Mouse (Mus musculus): Measurements from ENCODE around the gene Borcs5. TPM values are rescaled to one million over a fixed set of nuclear protein-coding genes. Genes with fewer than 3 reads are reported as not detected.

The Borcs5 gene
- total and polyA plus RNA-seq, 3 experiments = 10.2 to 16.4 (median 10.4) TPM

DNA sequence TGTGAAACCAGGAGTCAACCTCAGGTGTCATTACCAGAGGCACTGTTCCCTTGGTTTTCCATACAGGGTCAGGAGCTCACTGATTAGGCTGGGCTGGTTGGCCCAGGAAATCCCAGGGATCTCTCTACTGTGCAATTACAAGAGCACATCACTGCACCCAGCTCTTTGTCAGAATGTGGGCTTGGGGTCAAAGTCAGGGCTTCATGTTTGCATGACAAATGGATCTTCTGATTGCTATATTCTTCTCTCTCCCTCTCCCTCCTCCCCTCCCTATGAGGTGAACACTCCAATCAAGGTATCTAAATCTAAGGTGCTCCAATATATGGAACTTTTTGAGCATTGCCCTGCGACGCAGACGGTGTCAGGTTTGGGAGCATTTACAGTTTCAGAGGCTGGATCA lies 55.7 kb downstream of the Borcs5 start:
- in situ Hi-C loops (cut with MboI; ENCODE audit: low pct_ligation_motif_present, low pct_unique_long_range_greater_than_20kb, low sequenced_read_pairs) (no loop called here), dilution Hi-C loops (cut with MboI; ENCODE audit: extremely low pct_ligation_motif_present, extremely low pct_unique_long_range_greater_than_20kb, low sequenced_read_pairs) (no loop called here)
- Histone ChIP-seq H3K4me2 (ENCODE audit: insufficient read depth, low read depth, poor library complexity, severe bottlenecking) (no peak overlapping the region), H3K36me3 (replicated peaks in 1 of 2; ENCODE audit: control insufficient read depth in 1 of 2, insufficient read depth in 1 of 2, low read length in 1 of 2) (peaks cover 0 to 12% of the 10 kb centered on the region in 2 experiments), H3K9me3 (replicated peaks; ENCODE audit: low read length) (no peaks in the 10 kb centered on the region), H3K4me3 (replicated peaks in 1 of 3; ENCODE audit: low read depth in 2 of 3, low read length in 2 of 3, poor library complexity in 1 of 3) (no peak overlapping the region), H3K27me3 (replicated peaks) (no peaks in the 10 kb centered on the region), H3K79me2 (replicated peaks; ENCODE audit: control insufficient read depth, extremely low read depth, insufficient read depth, poor library complexity, severe bottlenecking) (no peaks in the 10 kb centered on the region), H3K27ac (ENCODE audit: insufficient read depth, low read depth) (no peak overlapping the region), H3K4me1 (ENCODE audit: control insufficient read depth in 1 of 2, insufficient read depth in 2 of 2) (no peaks in the 10 kb centered on the region), H3K9ac (ENCODE audit: insufficient read depth, low read depth) (no peak overlapping the region)
- no peak for TF ChIP-seq PAX5 (IDR thresholded peaks at IDR 0.05; ENCODE audit: low read length)
- no peak for TF ChIP-seq CTCF (conservative IDR thresholded peaks at IDR 0.05 in 1 of 2, IDR thresholded peaks at IDR 0.05 in 1 of 2; ENCODE audit: low read depth in 2 of 2, low read length in 2 of 2)
- DNase-seq (ENCODE audit: extremely low read depth) = no peak

- H3K27ac ChIP-seq (ENCODE audit: insufficient read depth, low read depth) = no peak overlapping the region
- H3K27me3 ChIP-seq (replicated peaks) = no peaks in the 10 kb centered on the region
- no peak overlapping the region for H3K4me3 ChIP-seq (replicated peaks in 1 of 3; ENCODE audit: low read depth in 2 of 3, low read length in 2 of 3, poor library complexity in 1 of 3)
- no peak overlapping the region for H3K9ac ChIP-seq (ENCODE audit: insufficient read depth, low read depth)
- H3K4me1 ChIP-seq (ENCODE audit: control insufficient read depth in 1 of 2, insufficient read depth in 2 of 2) = peaks cover 0 to under 1% of the 10 kb centered on the region in 2 experiments; a peak in 1 of 4 replicates
- no peak overlapping the region for H3K4me2 ChIP-seq (ENCODE audit: insufficient read depth, low read depth, poor library complexity, severe bottlenecking)
- no peaks in the 10 kb centered on the region for H3K79me2 ChIP-seq (replicated peaks; ENCODE audit: control insufficient read depth, extremely low read depth, insufficient read depth, poor library complexity, severe bottlenecking)
- no peak for DNase-seq (ENCODE audit: extremely low read depth)
- peaks cover 0 to 12% of the 10 kb centered on the region in 2 experiments for H3K36me3 ChIP-seq (replicated peaks in 1 of 2; ENCODE audit: control insufficient read depth in 1 of 2, insufficient read depth in 1 of 2, low read length in 1 of 2)
- TF ChIP-seq SIN3A (IDR thresholded peaks at IDR 0.05; ENCODE audit: low read length) (no peak), USF1 (IDR thresholded peaks at IDR 0.05; ENCODE audit: low read depth, low read length) (no peak), MAFK (IDR thresholded peaks at IDR 0.05; ENCODE audit: insufficient replicate concordance, low read length) (no peak), TCF12 (IDR thresholded peaks at IDR 0.05; ENCODE audit: low read depth, low read length) (no peak), POLR2A (IDR thresholded peaks at IDR 0.05; ENCODE audit: low read depth, low read length) (no peak), NELFE (IDR thresholded peaks at IDR 0.05; ENCODE audit: low read depth, low read length) (no peak), POLR2AphosphoS2 (IDR thresholded peaks at IDR 0.05; ENCODE audit: low read depth, low read length) (no peak), MAZ (IDR thresholded peaks at IDR 0.05; ENCODE audit: low read depth, low read length) (no peak), ZMIZ1 (IDR thresholded peaks at IDR 0.05; ENCODE audit: low read depth, low read length) (no peak), ZKSCAN1 (IDR thresholded peaks at IDR 0.05; ENCODE audit: borderline replicate concordance, low read depth, low read length) (no peak), MXI1 (IDR thresholded peaks at IDR 0.05; ENCODE audit: low read depth, low read length) (no peak), E2F4 (IDR thresholded peaks at IDR 0.05; ENCODE audit: insufficient replicate concordance, low read depth, low read length) (no peak), ETS1 (conservative IDR thresholded peaks at IDR 0.05; ENCODE audit: low read depth, low read length) (no peak), EP300 (IDR thresholded peaks at IDR 0.05; ENCODE audit: low read length) (no peak), UBTF (IDR thresholded peaks at IDR 0.05; ENCODE audit: low read depth, low read length) (no peak), HCFC1 (IDR thresholded peaks at IDR 0.05; ENCODE audit: low read depth, low read length) (no peak), MAX (IDR thresholded peaks at IDR 0.05; ENCODE audit: low read length) (no peak), CHD1 (IDR thresholded peaks at IDR 0.05; ENCODE audit: low read depth, low read length) (no peak), ZC3H11A (IDR thresholded peaks at IDR 0.05; ENCODE audit: low read depth, low read length) (no peak)
- in situ Hi-C loops (cut with MboI; ENCODE audit: low pct_ligation_motif_present, low pct_unique_long_range_greater_than_20kb, low sequenced_read_pairs) = no loop called here
- no peaks in the 10 kb centered on the region for H3K9me3 ChIP-seq (replicated peaks; ENCODE audit: low read length)
- dilution Hi-C loops (cut with MboI; ENCODE audit: extremely low pct_ligation_motif_present, extremely low pct_unique_long_range_greater_than_20kb, low sequenced_read_pairs) = no loop called here
Observed at GRCm38 (mm10) chr6:134695625-134696024, 56.3 kb downstream of the Borcs5 start.
